Comparison of ENCODE assay signal across 24 mouse cellular contexts in the genomic region with DNA sequence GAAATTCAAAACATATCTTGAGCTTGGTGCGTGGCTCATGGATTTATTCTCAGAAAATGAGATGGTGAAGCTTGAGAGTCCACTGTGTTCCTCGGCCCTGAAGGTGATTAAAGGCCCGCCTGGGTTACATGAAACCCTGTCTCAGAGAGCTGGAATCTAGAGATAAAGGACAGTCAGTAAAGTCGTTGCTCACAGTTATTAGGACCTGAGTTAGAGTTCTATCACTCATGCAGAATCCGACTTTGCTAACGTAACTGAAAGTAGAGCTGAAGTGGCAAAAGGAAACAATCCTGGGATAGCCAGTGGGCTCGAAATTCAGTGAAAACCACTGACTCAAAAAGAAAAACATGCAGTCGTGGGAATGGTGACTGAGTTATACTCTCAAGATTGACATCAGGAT.
DNase-seq lines count a peak whose midpoint lies in the region; ATAC-seq and TF ChIP-seq lines count a peak whose summit lies in the region.
"Had no signal": no experiment of that assay in that cellular context is flagged by ENCODE, and none has a peak within 500 bp of the region (broad histone marks: within the 10 kb centered on the region; RNA-seq: fewer than 3 reads in every experiment).

No protein-coding gene starts in this region.

- no peak for TF ChIP-seq CTCF in liver, postnatal 0 days (IDR thresholded peaks at IDR 0.05; ENCODE audit: low read depth)

- no peak overlapping the region for H3K27ac ChIP-seq in liver, postnatal 0 days (ENCODE audit: low read depth)
- H3K27ac ChIP-seq in liver, embryonic 13.5 days: no peak overlapping the region
- H3K27ac ChIP-seq in liver, embryonic 16.5 days (ENCODE audit: low read length): no peak overlapping the region
- H3K27ac ChIP-seq: forebrain, embryonic 10.5 days; heart, adult 2 months; heart, embryonic 10.5 days; heart, embryonic 13.5 days; hindbrain, embryonic 14.5 days; hindbrain, postnatal 0 days had no signal

- WGBS in liver, postnatal 0 days (ENCODE audit: insufficient replicate concordance): 66% methylated on average over 8 of the region's 8 CpGs
- 42% methylated on average over 8 of the region's 8 CpGs for WGBS in liver, embryonic 13.5 days (ENCODE audit: insufficient replicate concordance)
- WGBS in liver, embryonic 16.5 days (ENCODE audit: insufficient replicate concordance): 45% methylated on average over 8 of the region's 8 CpGs

- H3K9ac ChIP-seq in liver, postnatal 0 days (replicated peaks): no peak overlapping the region
- no peak overlapping the region for H3K9ac ChIP-seq in liver, embryonic 13.5 days
- no peak overlapping the region for H3K9ac ChIP-seq in liver, embryonic 16.5 days (ENCODE audit: low read depth, low read length)
- H3K9ac ChIP-seq: heart, embryonic 13.5 days; hindbrain, embryonic 14.5 days had no signal

- peak; percentile 8 for DNase-seq in liver
- no peak for DNase-seq in liver, postnatal 0 days
- DNase-seq in liver, embryonic 13.5 days: no peak
- DNase-seq in thymus, postnatal 10 days (ENCODE audit: low spot score in 2 of 2): no peak
- no peak for DNase-seq in frontal cortex, postnatal 10 days (ENCODE audit: low spot score in 2 of 2)
- DNase-seq: adrenal gland, adult 8-10 months; adrenal gland, postnatal 25 days; cerebellum, adult 11-12 months; cerebellum, adult 8-10 months; cerebellum, postnatal 10 days; cerebellum, postnatal 36 days; gastrocnemius, postnatal 10 days; gastrocnemius, postnatal 36 days; heart, adult 2 months; heart, postnatal 14 days; heart, postnatal 4 days had no signal

- no peak overlapping the region for H3K4me2 ChIP-seq in liver, postnatal 0 days (ENCODE audit: low read depth, low read length)
- no peak overlapping the region for H3K4me2 ChIP-seq in liver, embryonic 13.5 days
- H3K4me2 ChIP-seq in liver, embryonic 16.5 days (ENCODE audit: low read depth, low read length): no peak overlapping the region
- H3K4me2 ChIP-seq: heart, embryonic 13.5 days; hindbrain, embryonic 14.5 days had no signal

- H3K36me3 ChIP-seq in liver, postnatal 0 days (replicated peaks; ENCODE audit: insufficient read depth, low read length): no peaks in the 10 kb centered on the region
- H3K36me3 ChIP-seq in liver, embryonic 13.5 days: no peaks in the 10 kb centered on the region
- H3K36me3 ChIP-seq in liver, embryonic 16.5 days (ENCODE audit: control insufficient read depth, insufficient read depth): no peaks in the 10 kb centered on the region
- H3K36me3 ChIP-seq: forebrain, embryonic 10.5 days; heart, embryonic 10.5 days; heart, embryonic 13.5 days had no signal

- no peaks in the 10 kb centered on the region for H3K4me1 ChIP-seq in liver, postnatal 0 days (ENCODE audit: insufficient read depth)
- H3K4me1 ChIP-seq in liver, embryonic 13.5 days (replicated peaks): peaks cover 3% of the 10 kb centered on the region; the same call in 1 of the 2 replicates
- no peaks in the 10 kb centered on the region for H3K4me1 ChIP-seq in liver, embryonic 16.5 days (ENCODE audit: control insufficient read depth, low read depth, low read length)
- H3K4me1 ChIP-seq: forebrain, embryonic 10.5 days; heart, embryonic 10.5 days; heart, embryonic 13.5 days had no signal

- H3K27me3 ChIP-seq in liver, postnatal 0 days (ENCODE audit: insufficient read depth, low read length): no peaks in the 10 kb centered on the region
- no peaks in the 10 kb centered on the region for H3K27me3 ChIP-seq in liver, embryonic 13.5 days
- H3K27me3 ChIP-seq in liver, embryonic 16.5 days (ENCODE audit: control insufficient read depth, insufficient read depth, low read depth, low read length): no peaks in the 10 kb centered on the region
- H3K27me3 ChIP-seq: heart, embryonic 13.5 days had no signal

- no peak for ATAC-seq in liver, postnatal 0 days
- ATAC-seq in liver, embryonic 13.5 days (ENCODE audit: low read depth): peak; percentile 80
- ATAC-seq in liver, embryonic 16.5 days (ENCODE audit: low read depth): peak; percentile 45; the same call in 1 of the 2 replicates
- ATAC-seq: forebrain, embryonic 14.5 days; hindbrain, postnatal 0 days; inflammation-experienced regulatory T-cells, adult 6 months had no signal

- no peak for TF ChIP-seq EP300 in liver, postnatal 0 days (IDR thresholded peaks at IDR 0.05; ENCODE audit: low read depth)

- H3K4me3 ChIP-seq in liver, postnatal 0 days (ENCODE audit: low read depth, low read length): no peak overlapping the region
- H3K4me3 ChIP-seq in liver, embryonic 13.5 days (replicated peaks): no peak overlapping the region
- H3K4me3 ChIP-seq in liver, embryonic 16.5 days (ENCODE audit: low read depth, low read length): no peak overlapping the region
- H3K4me3 ChIP-seq: forebrain, embryonic 10.5 days; heart, adult 2 months; heart, embryonic 10.5 days; heart, embryonic 13.5 days had no signal

- H3K9me3 ChIP-seq in liver, postnatal 0 days (ENCODE audit: low read length): no peaks in the 10 kb centered on the region
- no peaks in the 10 kb centered on the region for H3K9me3 ChIP-seq in liver, embryonic 13.5 days (replicated peaks)
- H3K9me3 ChIP-seq in liver, embryonic 16.5 days (replicated peaks; ENCODE audit: control insufficient read depth, low read length): no peaks in the 10 kb centered on the region
- H3K9me3 ChIP-seq: forebrain, embryonic 10.5 days; heart, embryonic 10.5 days; heart, embryonic 13.5 days had no signal
